Mouse (Mus musculus) embryonic facial prominence, embryonic 11.5 days (tissue): ENCODE measurements at regions not wholly inside any gene's neighbourhood (a gene's known extent, or its start where the extent isn't known, plus 50 kb on each side); places are given as distances from the start of the nearest gene placed in this dataset.

Source experiments
- ATAC-seq: fragments of 200-750 bp; cut with Nextera tagmentation; replicated peaks from 2 replicates; pipeline ENCODE4 v1.8.0; 2017; ENCODE audit warnings: low read depth; ENCODE audit not compliant: insufficient number of reproducible peaks, low FRiP score, low TSS enrichment
- DNase-seq: peaks from one replicate; pipeline ENCODE4 v3.0.0-alpha.2; 2015; ENCODE audit warnings: low spot score
- H3K27ac ChIP-seq: fragments of 300-500 bp; sonication (generic); replicated peaks from 2 replicates; pipeline ENCODE4 v1.5.1; 2014; ENCODE audit warnings: mild to moderate bottlenecking, low read depth, low read length, control low read depth
- H3K27me3 ChIP-seq: fragments of 300-500 bp; sonication (generic); 2 replicates; pipeline ENCODE4 v1.6.1; 2014; ENCODE audit warnings: mild to moderate bottlenecking, low read length, moderate library complexity, mixed read lengths; ENCODE audit not compliant: control insufficient read depth, insufficient read depth
- H3K36me3 ChIP-seq: fragments of 300-500 bp; sonication (generic); replicated peaks from 2 replicates; pipeline ENCODE4 v1.6.1; 2014; ENCODE audit warnings: low read depth, mild to moderate bottlenecking, low read length, moderate library complexity, mixed read lengths; ENCODE audit not compliant: control insufficient read depth, insufficient read depth
- H3K4me1 ChIP-seq: fragments of 300-500 bp; sonication (generic); 2 replicates; pipeline ENCODE4 v1.6.1; 2014; ENCODE audit warnings: low read length, mixed read lengths; ENCODE audit not compliant: control insufficient read depth, insufficient read depth
- H3K4me2 ChIP-seq: fragments of 300-500 bp; sonication (generic); 2 replicates; pipeline ENCODE4 v1.6.1; 2014; ENCODE audit warnings: low read depth, mild to moderate bottlenecking, control low read depth, low read length, moderate library complexity
- H3K4me3 ChIP-seq: fragments of 300-500 bp; sonication (generic); 2 replicates; pipeline ENCODE4 v1.5.1; 2014; ENCODE audit warnings: low read depth, low read length, control low read depth
- H3K9ac ChIP-seq: fragments of 300-500 bp; sonication (generic); replicated peaks from 2 replicates; pipeline ENCODE4 v1.6.1; 2014; ENCODE audit warnings: mild to moderate bottlenecking, control low read depth, low read length
- H3K9me3 ChIP-seq: fragments of 300-500 bp; sonication (generic); replicated peaks from 2 replicates; pipeline ENCODE4 v1.6.1; 2016; ENCODE audit warnings: mild to moderate bottlenecking, low read length, inconsistent platforms, mixed read lengths; ENCODE audit not compliant: control insufficient read depth
- WGBS: fragments of 180-500 bp; shearing (Covaris S2); extraction: QIAGEN DNeasy Blood & Tissue Kit; methylation state at CpG from one replicate; pipeline ENCODE4 v1.1.7; 2014; 5-methylcytosine and 5-hydroxymethylcytosine counted together

GRCm38 (mm10) chr10:25788004-25788403 lies 251.9 kb upstream of the Smlr1 start:
- Histone ChIP-seq H3K4me3 (no peak overlapping the region), H3K9ac (no peak overlapping the region), H3K27ac (no peak overlapping the region), H3K4me2 (no peak overlapping the region), H3K36me3 (no peaks in the 10 kb centered on the region), H3K4me1 (no peaks in the 10 kb centered on the region), H3K9me3 (no peaks in the 10 kb centered on the region), H3K27me3 (no peaks in the 10 kb centered on the region)
- 78% methylated on average over 4 of the region's 4 CpGs for WGBS
- DNase-seq (no peak), ATAC-seq (no peak)

DNA sequence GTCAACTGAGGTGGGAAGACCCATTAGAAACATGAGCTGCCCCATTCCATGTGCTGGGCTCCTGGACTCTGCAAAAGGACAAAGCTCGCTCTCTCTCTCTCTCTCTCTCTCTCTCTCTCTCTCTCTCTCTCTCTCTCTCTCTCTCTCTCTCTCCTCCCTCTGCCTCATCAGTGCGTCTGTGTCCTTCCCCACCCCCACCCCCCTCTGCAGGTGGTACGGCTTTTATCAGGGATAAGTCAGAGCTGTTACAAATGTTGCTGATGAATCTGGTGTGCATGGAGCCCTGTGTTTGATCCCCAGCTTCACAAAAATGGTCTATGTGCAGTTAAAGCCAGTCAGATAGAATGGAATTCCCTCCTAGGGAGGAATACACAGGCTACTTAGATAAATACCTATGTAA lies 247.8 kb upstream of the Smlr1 start:
- H3K9ac ChIP-seq, result no peak overlapping the region
- H3K4me3 ChIP-seq, result no peak overlapping the region
- WGBS, result 35% methylated on average over 3 of the region's 3 CpGs
- no peaks in the 10 kb centered on the region for H3K4me1 ChIP-seq
- ATAC-seq (no peak), DNase-seq (no peak)
- H3K4me2 ChIP-seq, result no peak overlapping the region
- no peaks in the 10 kb centered on the region for H3K36me3 ChIP-seq
- no peaks in the 10 kb centered on the region for H3K27me3 ChIP-seq
- no peaks in the 10 kb centered on the region for H3K9me3 ChIP-seq
- no peak overlapping the region for H3K27ac ChIP-seq

- no peak for ATAC-seq
- Histone ChIP-seq H3K4me3 (no peak overlapping the region), H3K4me1 (no peaks in the 10 kb centered on the region), H3K27me3 (no peaks in the 10 kb centered on the region), H3K4me2 (no peak overlapping the region), H3K27ac (no peak overlapping the region), H3K9me3 (no peaks in the 10 kb centered on the region), H3K36me3 (no peaks in the 10 kb centered on the region), H3K9ac (no peak overlapping the region)
- 92% methylated on average over 4 of the region's 4 CpGs for WGBS
- no peak for DNase-seq
These were observed 243.4 kb upstream of the Smlr1 start for GRCm38 (mm10) chr10:25779476-25779875.

GRCm38 (mm10) chr10:25777717-25778116 lies 241.7 kb upstream of the Smlr1 start:
- H3K4me2 ChIP-seq, result no peak overlapping the region
- no peaks in the 10 kb centered on the region for H3K4me1 ChIP-seq
- H3K27ac ChIP-seq, result no peak overlapping the region
- H3K27me3 ChIP-seq, result no peaks in the 10 kb centered on the region
- DNase-seq, result no peak
- no peak for ATAC-seq
- no peak overlapping the region for H3K4me3 ChIP-seq
- 63% methylated on average over 2 of the region's 2 CpGs for WGBS
- H3K9me3 ChIP-seq, result no peaks in the 10 kb centered on the region
- no peaks in the 10 kb centered on the region for H3K36me3 ChIP-seq
- H3K9ac ChIP-seq, result no peak overlapping the region

GRCm38 (mm10) chr10:25776697-25777096 lies 240.6 kb upstream of the Smlr1 start:
- Histone ChIP-seq H3K9ac (no peak overlapping the region), H3K27me3 (no peaks in the 10 kb centered on the region), H3K36me3 (no peaks in the 10 kb centered on the region), H3K27ac (no peak overlapping the region), H3K4me1 (no peaks in the 10 kb centered on the region), H3K4me3 (no peak overlapping the region), H3K9me3 (no peaks in the 10 kb centered on the region), H3K4me2 (no peak overlapping the region)
- DNase-seq (no peak), ATAC-seq (no peak)
- 88% methylated on average over 11 of the region's 11 CpGs for whole genome bisulfite sequencing

DNA sequence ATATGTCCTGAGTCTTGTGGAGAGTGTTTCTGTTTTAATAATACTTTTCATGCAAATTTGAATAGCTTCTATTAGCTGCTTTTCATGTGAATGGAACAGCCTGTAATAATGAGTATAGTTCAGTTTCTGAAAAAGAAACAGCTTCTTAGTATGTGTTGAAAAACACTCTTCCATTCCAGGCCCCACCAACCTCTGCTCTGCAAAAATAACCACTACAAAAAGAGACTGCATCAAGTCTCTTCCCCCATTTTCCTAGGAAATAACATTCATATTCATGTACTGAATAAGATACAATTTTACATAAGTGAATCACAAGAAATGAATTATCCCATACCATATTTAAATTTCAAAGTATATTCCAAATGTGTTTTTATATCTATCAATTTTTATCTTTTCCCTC lies 234.0 kb upstream of the Smlr1 start:
- H3K27ac ChIP-seq, result no peak overlapping the region
- no peak overlapping the region for H3K4me3 ChIP-seq
- no peak overlapping the region for H3K9ac ChIP-seq
- no peaks in the 10 kb centered on the region for H3K9me3 ChIP-seq
- ATAC-seq (no peak), DNase-seq (no peak)
- H3K4me1 ChIP-seq, result no peaks in the 10 kb centered on the region
- no peak overlapping the region for H3K4me2 ChIP-seq
- no peaks in the 10 kb centered on the region for H3K36me3 ChIP-seq
- H3K27me3 ChIP-seq, result no peaks in the 10 kb centered on the region

DNA sequence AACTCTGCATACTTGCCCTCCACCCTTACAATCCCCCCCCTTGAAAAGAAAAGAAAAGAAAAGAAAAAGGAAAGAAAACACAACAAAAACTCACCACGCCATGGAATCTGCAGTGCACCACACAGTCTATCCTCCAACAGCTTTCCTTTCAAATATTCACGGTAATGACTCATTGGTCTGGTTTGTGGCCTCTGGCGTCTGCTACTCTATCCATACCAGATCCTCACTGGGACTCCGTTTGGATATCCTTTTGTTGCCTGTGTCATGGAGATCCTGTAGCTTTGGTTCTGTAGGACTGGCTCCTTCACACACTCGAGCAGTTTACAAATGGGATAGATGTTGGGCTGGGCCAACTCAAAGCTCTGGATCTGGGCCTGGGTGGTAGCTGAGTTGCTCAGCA lies 232.4 kb upstream of the Smlr1 start:
- no peak overlapping the region for H3K9ac ChIP-seq
- H3K27me3 ChIP-seq, result no peaks in the 10 kb centered on the region
- 82% methylated on average over 5 of the region's 5 CpGs for WGBS
- ATAC-seq, result no peak
- no peak overlapping the region for H3K4me2 ChIP-seq
- H3K27ac ChIP-seq, result no peak overlapping the region
- DNase-seq, result no peak
- no peaks in the 10 kb centered on the region for H3K4me1 ChIP-seq
- no peaks in the 10 kb centered on the region for H3K36me3 ChIP-seq
- no peaks in the 10 kb centered on the region for H3K9me3 ChIP-seq
- H3K4me3 ChIP-seq, result no peak overlapping the region

GRCm38 (mm10) chr10:25754300-25754699 lies 218.2 kb upstream of the Smlr1 start:
- Histone ChIP-seq H3K4me2 (no peak overlapping the region), H3K4me3 (no peak overlapping the region), H3K27ac (no peak overlapping the region), H3K36me3 (no peaks in the 10 kb centered on the region), H3K27me3 (no peaks in the 10 kb centered on the region), H3K9ac (no peak overlapping the region), H3K9me3 (no peaks in the 10 kb centered on the region), H3K4me1 (no peaks in the 10 kb centered on the region)
- ATAC-seq, result no peak
- no peak for DNase-seq
- 47% methylated on average over 3 of the region's 3 CpGs for WGBS

GRCm38 (mm10) chr10:25742678-25743077 lies 206.6 kb upstream of the Smlr1 start:
- no peak overlapping the region for H3K9ac ChIP-seq
- H3K4me1 ChIP-seq, result no peaks in the 10 kb centered on the region
- no peak for DNase-seq
- H3K4me3 ChIP-seq, result no peak overlapping the region
- no peaks in the 10 kb centered on the region for H3K9me3 ChIP-seq
- H3K27ac ChIP-seq, result no peak overlapping the region
- no peak for ATAC-seq
- H3K36me3 ChIP-seq, result no peaks in the 10 kb centered on the region
- H3K27me3 ChIP-seq, result no peaks in the 10 kb centered on the region
- 88% methylated on average over 3 of the region's 3 CpGs for WGBS
- H3K4me2 ChIP-seq, result no peak overlapping the region
